Mouse (Mus musculus) stomach, postnatal 0 days (tissue): ENCODE results near the gene 1700003F12Rik. TPM values are rescaled to one million over a fixed set of nuclear protein-coding genes. Genes with fewer than 3 reads are reported as not detected.

Source experiments
- ATAC-seq: fragments of 200-750 bp; cut with Nextera tagmentation; 2 replicates; pipeline ENCODE4 v1.8.0; 2017; ENCODE audit not compliant: low FRiP score, low TSS enrichment
- DNase-seq: peaks from one replicate; pipeline ENCODE4 v3.0.0-alpha.2; 2016; ENCODE audit warnings: low spot score
- H3K27ac ChIP-seq: fragments of 300-500 bp; sonication (generic); replicated peaks from 2 replicates; pipeline ENCODE4 v1.5.1; 2014; ENCODE audit warnings: mild to moderate bottlenecking, control low read depth
- H3K27me3 ChIP-seq: fragments of 300-500 bp; sonication (generic); 2 replicates; pipeline ENCODE4 v1.6.1; 2014; ENCODE audit warnings: low read length; ENCODE audit not compliant: control insufficient read depth, insufficient read depth
- H3K36me3 ChIP-seq: fragments of 300-500 bp; sonication (generic); 2 replicates; pipeline ENCODE4 v1.6.1; 2014; ENCODE audit warnings: low read length, mixed read lengths; ENCODE audit not compliant: control insufficient read depth, insufficient read depth
- H3K4me1 ChIP-seq: fragments of 300-500 bp; sonication (generic); replicated peaks from 2 replicates; pipeline ENCODE4 v1.6.1; 2014; ENCODE audit warnings: antibody characterized with exemption; ENCODE audit not compliant: control insufficient read depth, insufficient read depth
- H3K4me2 ChIP-seq: fragments of 300-500 bp; sonication (generic); replicated peaks from 2 replicates; pipeline ENCODE4 v1.6.1; 2014; ENCODE audit warnings: low read depth, mild to moderate bottlenecking, control low read depth, moderate library complexity
- H3K4me3 ChIP-seq: fragments of 300-500 bp; sonication (generic); 2 replicates; pipeline ENCODE4 v1.5.1; 2014; ENCODE audit warnings: low read depth, low read length, control low read depth
- H3K9ac ChIP-seq: fragments of 300-500 bp; sonication (generic); 2 replicates; pipeline ENCODE4 v1.6.1; 2014; ENCODE audit warnings: mild to moderate bottlenecking, low read length, control low read depth, mixed read lengths
- H3K9me3 ChIP-seq: fragments of 300-500 bp; sonication (generic); 2 replicates; pipeline ENCODE4 v1.6.1; 2016; ENCODE audit warnings: low read length; ENCODE audit not compliant: control insufficient read depth
- CTCF ChIP-seq: IDR thresholded peaks from 2 replicates; pipeline ENCODE4 v1.5.1; 2016; ENCODE audit warnings: antibody characterized with exemption, low read depth, mild to moderate bottlenecking, moderate library complexity
- EP300 ChIP-seq: optimal IDR thresholded peaks from 2 replicates; pipeline ENCODE3; 2016; ENCODE audit warnings: antibody characterized with exemption
- WGBS: fragments of 180-500 bp; shearing (Covaris S2); extraction: QIAGEN DNeasy Blood & Tissue Kit; methylation state at CpG from one replicate; pipeline ENCODE4 v1.1.7; 2014; 5-methylcytosine and 5-hydroxymethylcytosine counted together
- polyA plus RNA-seq: library from polyadenylated mRNA; unstranded; fragments of >200 nt; fragmentation: Nextera tagmentation; extraction: Ambion mirVana; gene quantifications from 2 replicates; pipeline ENCODE4 v1.2.1, GENCODE M21; 2015

1700003F12Rik gene
- polyA plus RNA-seq, 1 experiment from 2014 or later, result 0.89 TPM

DNA sequence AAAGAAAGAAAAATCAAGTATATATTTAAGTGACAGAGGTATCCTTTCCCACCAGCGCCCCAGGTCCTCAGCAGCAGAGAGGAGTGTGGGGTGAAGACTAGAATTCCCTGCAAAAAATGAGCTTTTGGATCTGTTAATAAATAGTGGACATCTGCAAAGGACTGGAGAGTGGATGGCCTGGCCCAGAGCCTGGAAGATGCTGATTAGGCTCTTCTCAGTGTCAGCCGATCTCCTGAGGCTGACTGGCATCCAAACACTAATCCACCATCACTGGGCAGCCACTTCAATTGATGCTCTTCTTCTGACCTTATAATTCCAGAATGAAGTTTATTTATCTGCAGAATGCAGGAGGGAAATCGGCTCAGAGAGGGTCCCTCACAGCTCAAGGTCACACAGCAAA lies 26.1 kb downstream of the 1700003F12Rik start:
- Histone ChIP-seq H3K4me1 (peaks cover 3% of the 10 kb centered on the region), H3K9me3 (no peaks in the 10 kb centered on the region), H3K36me3 (no peaks in the 10 kb centered on the region), H3K27ac (no peak overlapping the region), H3K27me3 (no peaks in the 10 kb centered on the region), H3K9ac (no peak overlapping the region), H3K4me2 (no peak overlapping the region), H3K4me3 (no peak overlapping the region)
- ATAC-seq (no peak), DNase-seq (no peak)
- TF ChIP-seq CTCF, result no peak
- TF ChIP-seq EP300, result no peak
- 74% methylated on average over 3 of the region's 3 CpGs for WGBS

DNA sequence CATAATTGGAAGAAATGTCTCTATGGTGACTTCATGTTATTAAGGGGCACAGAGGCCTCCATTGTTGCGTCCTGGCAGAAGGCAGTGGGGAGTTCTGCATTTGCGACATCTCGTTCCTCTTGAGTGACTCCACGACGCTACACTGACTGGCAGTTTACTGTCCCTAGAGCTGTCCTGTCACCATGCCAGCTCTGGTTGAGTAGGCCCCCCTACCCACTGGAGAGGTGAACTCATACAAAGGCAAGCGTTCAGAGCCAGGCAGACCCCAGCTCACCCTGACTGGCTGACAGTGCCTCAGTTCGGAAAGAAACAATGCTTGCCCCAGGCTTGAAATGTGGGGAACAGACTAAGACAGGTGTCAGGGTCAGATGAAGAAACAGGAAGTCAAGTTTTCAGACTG lies 27.4 kb downstream of the 1700003F12Rik start:
- Histone ChIP-seq H3K4me1 (peaks cover 3% of the 10 kb centered on the region; the same call in 1 of the 2 replicates), H3K27ac (no peak overlapping the region), H3K9ac (no peak overlapping the region), H3K4me2 (no peak overlapping the region), H3K36me3 (no peaks in the 10 kb centered on the region), H3K9me3 (no peaks in the 10 kb centered on the region), H3K4me3 (no peak overlapping the region), H3K27me3 (no peaks in the 10 kb centered on the region)
- WGBS, result 81% methylated on average over 7 of the region's 7 CpGs
- ATAC-seq (no peak), DNase-seq (no peak)
- TF ChIP-seq CTCF (no peak), EP300 (no peak)

DNA sequence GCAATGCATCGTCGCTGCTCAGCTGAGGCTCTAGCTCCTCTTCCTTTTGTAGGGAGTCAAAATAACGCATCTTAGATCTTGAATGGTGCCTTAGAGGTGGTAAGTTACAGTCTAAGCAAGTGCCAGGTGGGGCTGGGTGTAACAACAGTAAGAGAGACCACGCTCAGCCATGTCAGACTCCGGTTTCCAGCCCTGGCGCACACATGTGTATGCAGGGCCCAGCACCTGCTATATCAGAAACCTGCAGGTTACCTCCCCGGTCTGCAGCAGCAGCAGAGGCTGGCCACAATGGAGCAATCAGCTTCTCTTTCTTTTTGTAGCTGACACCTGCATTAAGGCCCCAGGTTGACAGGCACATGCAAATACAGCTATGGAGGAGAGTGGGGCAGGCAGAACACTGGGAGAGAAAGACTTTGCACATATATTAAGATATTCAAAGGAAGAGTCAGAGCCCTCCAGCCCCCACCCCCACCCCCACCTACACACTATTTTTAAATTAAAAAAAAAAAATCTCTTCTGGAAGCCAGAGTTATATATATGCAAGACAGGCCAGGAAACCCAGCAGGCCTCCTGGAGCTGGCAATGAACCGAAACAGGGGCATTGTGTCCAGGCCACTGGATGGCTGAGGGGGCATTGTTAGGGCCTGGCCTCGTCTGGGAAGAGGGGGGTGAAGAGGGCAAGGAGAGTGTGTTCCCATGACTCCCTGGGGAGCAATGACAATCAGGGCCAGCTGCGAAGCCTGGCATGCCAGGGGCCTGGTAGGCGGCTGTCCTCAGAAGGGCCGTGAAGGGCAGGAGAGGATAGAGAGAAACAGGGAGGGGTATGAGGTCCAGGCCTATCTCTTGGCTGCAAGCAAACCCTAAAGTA lies 30.2 kb downstream of the 1700003F12Rik start:
- DNase-seq, result no peak
- Histone ChIP-seq H3K36me3 (no peaks in the 10 kb centered on the region), H3K27me3 (no peaks in the 10 kb centered on the region), H3K4me2 (no peak overlapping the region), H3K27ac (no peak overlapping the region), H3K4me3 (no peak overlapping the region), H3K9me3 (no peaks in the 10 kb centered on the region), H3K4me1 (no peaks in the 10 kb centered on the region), H3K9ac (no peak overlapping the region)
- 59% methylated on average over 12 of the region's 12 CpGs for WGBS
- TF ChIP-seq CTCF (no peak), EP300 (no peak)
- ATAC-seq, result no peak

GRCm38 (mm10) chr2:154577744-154578067 lies 30.8 kb downstream of the 1700003F12Rik start:
- no peak overlapping the region for H3K27ac ChIP-seq
- DNase-seq (no peak), ATAC-seq (no peak)
- TF ChIP-seq CTCF (no peak), EP300 (no peak)
- no peaks in the 10 kb centered on the region for H3K36me3 ChIP-seq
- no peaks in the 10 kb centered on the region for H3K9me3 ChIP-seq
- H3K4me2 ChIP-seq, result no peak overlapping the region
- H3K9ac ChIP-seq, result no peak overlapping the region
- H3K27me3 ChIP-seq, result no peaks in the 10 kb centered on the region
- H3K4me3 ChIP-seq, result no peak overlapping the region
- H3K4me1 ChIP-seq, result no peaks in the 10 kb centered on the region
- WGBS, result 92% methylated on average over 6 of the region's 6 CpGs

- Histone ChIP-seq H3K27ac (peak overlapping the region; percentile 63), H3K27me3 (no peaks in the 10 kb centered on the region), H3K36me3 (no peaks in the 10 kb centered on the region), H3K4me2 (no peak overlapping the region), H3K4me3 (no peak overlapping the region), H3K9me3 (no peaks in the 10 kb centered on the region), H3K4me1 (no peaks in the 10 kb centered on the region), H3K9ac (no peak overlapping the region)
- ATAC-seq, result peak; percentile 34; the same call in 1 of the 2 replicates
- no peak for DNase-seq
- no peak for TF ChIP-seq EP300
- TF ChIP-seq CTCF, result no peak
- 58% methylated on average over 8 of the region's 8 CpGs for WGBS
These were observed 33.7 kb downstream of the 1700003F12Rik start for GRCm38 (mm10) chr2:154580586-154580985.

DNA sequence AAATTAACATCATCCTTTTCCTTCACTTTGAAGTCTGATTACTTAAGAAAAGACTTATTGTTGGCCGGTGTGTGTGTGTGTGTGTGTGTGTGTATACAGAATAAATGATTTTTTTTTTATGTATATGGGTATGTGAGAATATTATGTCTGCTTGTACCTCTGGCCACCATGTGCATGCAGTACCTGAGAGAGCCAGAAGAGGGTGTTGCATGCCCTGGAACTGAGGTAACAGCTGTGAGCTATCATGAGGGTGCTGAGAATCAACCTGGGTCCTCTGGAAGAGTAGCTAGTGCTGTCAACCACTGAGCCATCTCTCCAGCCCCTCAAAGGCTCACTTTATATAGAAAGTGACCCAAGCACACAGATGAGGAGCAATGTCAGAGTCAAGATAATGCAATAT lies 34.5 kb downstream of the 1700003F12Rik start:
- Histone ChIP-seq H3K4me3 (no peak overlapping the region), H3K4me1 (no peaks in the 10 kb centered on the region), H3K9me3 (no peaks in the 10 kb centered on the region), H3K9ac (no peak overlapping the region), H3K27ac (no peak overlapping the region; the same call in 1 of the 2 replicates), H3K27me3 (no peaks in the 10 kb centered on the region), H3K36me3 (no peaks in the 10 kb centered on the region), H3K4me2 (no peak overlapping the region)
- peak; percentile 44 for TF ChIP-seq CTCF
- no peak for TF ChIP-seq EP300
- WGBS, result 79% methylated on average over 1 of the region's 1 CpGs
- ATAC-seq, result no peak
- DNase-seq, result no peak
